Mouse (Mus musculus): ENCODE measurements around the gene Rnf44. TPM values are rescaled to one million over a fixed set of nuclear protein-coding genes. Genes with fewer than 3 reads are reported as not detected.

The Rnf44 gene
- polyA plus RNA-seq, 2 experiments: 25.3 to 26.5 TPM

GRCm38 (mm10) chr13:54723143-54723542 lies 29.4 kb upstream of the Rnf44 start:
- no peak overlapping the region for H3K4me2 ChIP-seq (ENCODE audit: low read depth)
- H3K27me3 ChIP-seq (ENCODE audit: control insufficient read depth, insufficient read depth, low read length): no peaks in the 10 kb centered on the region
- H3K9me3 ChIP-seq (ENCODE audit: control insufficient read depth, low read length): peaks cover 3% of the 10 kb centered on the region; the same call in 1 of the 2 replicates
- WGBS (ENCODE audit: insufficient replicate concordance): 89% methylated on average over 3 of the region's 3 CpGs
- no peak overlapping the region for H3K9ac ChIP-seq (replicated peaks)
- no peak for DNase-seq (ENCODE audit: low read depth in 3 of 3, low spot score in 3 of 3)
- H3K36me3 ChIP-seq (replicated peaks; ENCODE audit: control insufficient read depth, insufficient read depth, low read depth): no peaks in the 10 kb centered on the region
- no peak overlapping the region for H3K4me3 ChIP-seq (ENCODE audit: insufficient read depth in 1 of 2, low read depth in 2 of 2, low read length in 2 of 2)
- H3K4me1 ChIP-seq (replicated peaks; ENCODE audit: control insufficient read depth in 2 of 2, insufficient read depth in 2 of 2, low read length in 1 of 2): no peaks in the 10 kb centered on the region
- no peak overlapping the region for H3K27ac ChIP-seq
- TF ChIP-seq EP300 (IDR thresholded peaks at IDR 0.05; ENCODE audit: low read depth) (no peak), CTCF (IDR thresholded peaks at IDR 0.05; ENCODE audit: low read depth) (peak; percentile 52)
- ATAC-seq (ENCODE audit: insufficient read depth): no peak

DNA sequence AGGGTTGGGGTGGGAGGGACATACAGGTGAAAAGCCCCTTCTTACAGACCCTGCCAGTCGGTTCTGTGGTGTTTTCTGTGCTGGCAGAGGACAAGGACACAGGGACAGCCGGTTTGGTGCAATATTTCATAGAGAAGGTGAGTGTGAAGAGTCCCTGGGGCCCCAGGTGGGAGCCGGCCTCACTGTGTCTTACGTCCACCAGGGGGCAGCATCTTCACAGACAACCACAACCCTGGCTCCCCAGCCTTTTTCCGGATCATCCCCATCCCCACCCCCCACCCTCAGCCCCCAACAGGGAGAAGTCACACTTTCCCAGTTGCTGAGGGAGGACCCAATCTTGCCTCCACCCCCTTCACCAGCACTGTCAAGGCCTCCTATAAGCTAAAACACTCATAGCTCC lies 23.2 kb upstream of the Rnf44 start:
- H3K27ac ChIP-seq: no peak overlapping the region
- no peaks in the 10 kb centered on the region for H3K27me3 ChIP-seq (ENCODE audit: control insufficient read depth, insufficient read depth, low read length)
- H3K9ac ChIP-seq (replicated peaks): no peak overlapping the region
- ATAC-seq (ENCODE audit: insufficient read depth): 0 out of 2 replicates have a peak, but pooled peaks have one; percentile 39
- TF ChIP-seq CTCF (IDR thresholded peaks at IDR 0.05; ENCODE audit: low read depth): peak; percentile 82
- TF ChIP-seq EP300 (IDR thresholded peaks at IDR 0.05; ENCODE audit: low read depth): no peak
- H3K9me3 ChIP-seq (ENCODE audit: control insufficient read depth, low read length): no peaks in the 10 kb centered on the region
- DNase-seq (ENCODE audit: low read depth in 3 of 3, low spot score in 3 of 3): no peak
- H3K4me3 ChIP-seq (ENCODE audit: insufficient read depth in 1 of 2, low read depth in 2 of 2, low read length in 2 of 2): no peak overlapping the region
- WGBS (ENCODE audit: insufficient replicate concordance): 3% methylated on average over 5 of the region's 5 CpGs
- H3K36me3 ChIP-seq (replicated peaks; ENCODE audit: control insufficient read depth, insufficient read depth, low read depth): no peaks in the 10 kb centered on the region
- no peaks in the 10 kb centered on the region for H3K4me1 ChIP-seq (replicated peaks; ENCODE audit: control insufficient read depth in 2 of 2, insufficient read depth in 2 of 2, low read length in 1 of 2)
- H3K4me2 ChIP-seq (ENCODE audit: low read depth): no peak overlapping the region

DNA sequence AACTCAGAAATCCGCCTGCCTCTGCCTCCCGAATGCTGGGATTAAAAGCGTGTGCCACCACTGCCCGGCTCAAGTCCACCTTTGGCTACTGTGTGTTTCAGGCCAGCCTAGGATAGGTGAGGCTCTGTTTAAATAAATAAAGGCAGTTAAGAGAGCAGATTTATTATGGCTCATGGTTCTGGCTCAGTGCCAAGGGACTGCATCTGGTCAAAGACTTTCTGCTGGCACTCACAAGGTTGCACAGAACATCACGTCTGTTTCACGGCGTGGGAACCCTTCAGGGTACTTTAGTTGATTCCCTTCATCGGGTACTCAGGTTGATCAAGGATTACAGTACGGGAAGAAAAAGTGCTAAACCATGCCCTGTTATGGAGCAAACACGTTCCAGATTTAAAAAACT lies 21.3 kb upstream of the Rnf44 start:
- Histone ChIP-seq H3K4me1 (replicated peaks; ENCODE audit: control insufficient read depth in 2 of 2, insufficient read depth in 2 of 2, low read length in 1 of 2) (no peaks in the 10 kb centered on the region), H3K9ac (replicated peaks) (no peak overlapping the region), H3K4me2 (ENCODE audit: low read depth) (no peak overlapping the region), H3K36me3 (replicated peaks; ENCODE audit: control insufficient read depth, insufficient read depth, low read depth) (no peaks in the 10 kb centered on the region), H3K27me3 (ENCODE audit: control insufficient read depth, insufficient read depth, low read length) (no peaks in the 10 kb centered on the region), H3K9me3 (ENCODE audit: control insufficient read depth, low read length) (no peaks in the 10 kb centered on the region), H3K4me3 (ENCODE audit: insufficient read depth in 1 of 2, low read depth in 2 of 2, low read length in 2 of 2) (no peak overlapping the region), H3K27ac (no peak overlapping the region)
- no peak for ATAC-seq (ENCODE audit: insufficient read depth)
- TF ChIP-seq EP300 (IDR thresholded peaks at IDR 0.05; ENCODE audit: low read depth) (no peak), CTCF (IDR thresholded peaks at IDR 0.05; ENCODE audit: low read depth) (no peak)
- 63% methylated on average over 10 of the region's 10 CpGs for WGBS (ENCODE audit: insufficient replicate concordance)
- DNase-seq (ENCODE audit: low read depth in 3 of 3, low spot score in 3 of 3): no peak

GRCm38 (mm10) chr13:54714393-54714792 lies 20.7 kb upstream of the Rnf44 start:
- Histone ChIP-seq H3K4me3 (ENCODE audit: insufficient read depth in 1 of 2, low read depth in 2 of 2, low read length in 2 of 2) (no peak overlapping the region), H3K4me1 (replicated peaks; ENCODE audit: control insufficient read depth in 2 of 2, insufficient read depth in 2 of 2, low read length in 1 of 2) (no peaks in the 10 kb centered on the region), H3K9me3 (ENCODE audit: control insufficient read depth, low read length) (no peaks in the 10 kb centered on the region), H3K9ac (replicated peaks) (no peak overlapping the region), H3K36me3 (replicated peaks; ENCODE audit: control insufficient read depth, insufficient read depth, low read depth) (no peaks in the 10 kb centered on the region), H3K27ac (no peak overlapping the region), H3K4me2 (ENCODE audit: low read depth) (no peak overlapping the region), H3K27me3 (ENCODE audit: control insufficient read depth, insufficient read depth, low read length) (no peaks in the 10 kb centered on the region)
- DNase-seq (ENCODE audit: low read depth in 3 of 3, low spot score in 3 of 3) (no peak), ATAC-seq (ENCODE audit: insufficient read depth) (no peak)
- TF ChIP-seq CTCF (IDR thresholded peaks at IDR 0.05; ENCODE audit: low read depth): peak; percentile 40; the same call in 1 of the 2 replicates
- TF ChIP-seq EP300 (IDR thresholded peaks at IDR 0.05; ENCODE audit: low read depth): no peak
- 25% methylated on average over 4 of the region's 4 CpGs for WGBS (ENCODE audit: insufficient replicate concordance)

DNA sequence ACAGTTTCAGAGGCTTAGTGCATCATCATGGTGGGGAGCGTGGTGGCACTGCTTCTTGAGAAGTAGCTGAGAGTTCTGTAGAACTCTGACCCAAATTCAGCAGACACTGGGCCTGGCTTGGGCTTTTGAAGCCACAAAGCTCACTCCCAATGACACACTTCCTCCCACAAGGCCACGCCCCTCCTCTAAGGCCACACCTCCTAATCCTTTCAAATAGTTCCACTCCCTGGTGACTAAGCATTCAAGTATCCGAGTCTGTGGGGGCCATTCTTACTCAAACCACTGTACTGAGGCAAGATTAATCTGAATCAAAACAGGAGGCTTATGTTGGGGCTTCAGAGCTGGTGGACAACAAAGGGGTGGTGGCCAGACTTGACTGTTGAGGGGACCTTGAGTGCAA lies 17.2 kb upstream of the Rnf44 start:
- Histone ChIP-seq H3K9ac (replicated peaks) (no peak overlapping the region), H3K4me3 (ENCODE audit: insufficient read depth in 1 of 2, low read depth in 2 of 2, low read length in 2 of 2) (no peak overlapping the region), H3K36me3 (replicated peaks; ENCODE audit: control insufficient read depth, insufficient read depth, low read depth) (no peaks in the 10 kb centered on the region), H3K4me1 (replicated peaks; ENCODE audit: control insufficient read depth in 2 of 2, insufficient read depth in 2 of 2, low read length in 1 of 2) (no peaks in the 10 kb centered on the region; a peak in 1 of 4 replicates), H3K9me3 (ENCODE audit: control insufficient read depth, low read length) (no peaks in the 10 kb centered on the region), H3K4me2 (ENCODE audit: low read depth) (no peak overlapping the region), H3K27ac (no peak overlapping the region), H3K27me3 (ENCODE audit: control insufficient read depth, insufficient read depth, low read length) (no peaks in the 10 kb centered on the region)
- DNase-seq (ENCODE audit: low read depth in 3 of 3, low spot score in 3 of 3) (no peak), ATAC-seq (ENCODE audit: insufficient read depth) (no peak)
- WGBS (ENCODE audit: insufficient replicate concordance): 56% methylated on average over 3 of the region's 3 CpGs
- TF ChIP-seq CTCF (IDR thresholded peaks at IDR 0.05; ENCODE audit: low read depth) (no peak), EP300 (IDR thresholded peaks at IDR 0.05; ENCODE audit: low read depth) (no peak)
